Mouse (Mus musculus) myocyte (in vitro differentiated cells): ENCODE measurements around the gene Chd8.
A peak's percentile ranks its signal among the peaks of the same experiment; 100 is the strongest.

Experiments
- CEBPB ChIP-seq: IDR thresholded peaks from 2 replicates; pipeline ENCODE4 v1.6.1; 2011; ENCODE audit warnings: mild to moderate bottlenecking, moderate library complexity; ENCODE audit not compliant: poor library complexity, insufficient read depth, severe bottlenecking
- E2F4 ChIP-seq: IDR thresholded peaks from one replicate; pipeline ENCODE4 v1.6.1; 2011; ENCODE audit warnings: mild to moderate bottlenecking, control low read depth, moderate library complexity; ENCODE audit not compliant: insufficient read depth
- MAX ChIP-seq: IDR thresholded peaks from one replicate; pipeline ENCODE4 v1.6.1; 2011; ENCODE audit warnings: low read depth, mild to moderate bottlenecking, control low read depth
- MYOD1 ChIP-seq, 3 experiments: IDR thresholded peaks; one replicate each; pipeline ENCODE4 v1.6.1; 2011; ENCODE audit warnings: control low read depth in 2 of 3, low read depth in 2 of 3, mild to moderate bottlenecking in 2 of 3, moderate library complexity in 1 of 3; ENCODE audit not compliant: insufficient read length in 2 of 3, control insufficient read depth in 1 of 3
- POLR2A ChIP-seq: IDR thresholded peaks from one replicate; pipeline ENCODE4 v1.6.1; 2011; ENCODE audit warnings: low read depth, mild to moderate bottlenecking, control low read depth, moderate library complexity; ENCODE audit not compliant: insufficient read length
- POLR2AphosphoS2 ChIP-seq: IDR thresholded peaks from one replicate; pipeline ENCODE4 v1.6.1; 2011; ENCODE audit warnings: low read depth, control low read depth; ENCODE audit not compliant: insufficient read length
- REST ChIP-seq: IDR thresholded peaks from one replicate; pipeline ENCODE4 v1.6.1; 2011; ENCODE audit warnings: mild to moderate bottlenecking, control low read depth, moderate library complexity; ENCODE audit not compliant: insufficient read depth, insufficient read length
- TCF12 ChIP-seq: IDR thresholded peaks from one replicate; pipeline ENCODE4 v1.6.1; 2011; ENCODE audit warnings: mild to moderate bottlenecking, control low read depth; ENCODE audit not compliant: poor library complexity, insufficient read depth, severe bottlenecking
- TCF3 ChIP-seq: IDR thresholded peaks from one replicate; pipeline ENCODE4 v1.6.1; 2011; ENCODE audit warnings: low read depth, control low read depth; ENCODE audit not compliant: insufficient read length
- USF1 ChIP-seq: IDR thresholded peaks from one replicate; pipeline ENCODE4 v1.6.1; 2011; ENCODE audit warnings: low read depth, mild to moderate bottlenecking, control low read depth, moderate library complexity

DNA sequence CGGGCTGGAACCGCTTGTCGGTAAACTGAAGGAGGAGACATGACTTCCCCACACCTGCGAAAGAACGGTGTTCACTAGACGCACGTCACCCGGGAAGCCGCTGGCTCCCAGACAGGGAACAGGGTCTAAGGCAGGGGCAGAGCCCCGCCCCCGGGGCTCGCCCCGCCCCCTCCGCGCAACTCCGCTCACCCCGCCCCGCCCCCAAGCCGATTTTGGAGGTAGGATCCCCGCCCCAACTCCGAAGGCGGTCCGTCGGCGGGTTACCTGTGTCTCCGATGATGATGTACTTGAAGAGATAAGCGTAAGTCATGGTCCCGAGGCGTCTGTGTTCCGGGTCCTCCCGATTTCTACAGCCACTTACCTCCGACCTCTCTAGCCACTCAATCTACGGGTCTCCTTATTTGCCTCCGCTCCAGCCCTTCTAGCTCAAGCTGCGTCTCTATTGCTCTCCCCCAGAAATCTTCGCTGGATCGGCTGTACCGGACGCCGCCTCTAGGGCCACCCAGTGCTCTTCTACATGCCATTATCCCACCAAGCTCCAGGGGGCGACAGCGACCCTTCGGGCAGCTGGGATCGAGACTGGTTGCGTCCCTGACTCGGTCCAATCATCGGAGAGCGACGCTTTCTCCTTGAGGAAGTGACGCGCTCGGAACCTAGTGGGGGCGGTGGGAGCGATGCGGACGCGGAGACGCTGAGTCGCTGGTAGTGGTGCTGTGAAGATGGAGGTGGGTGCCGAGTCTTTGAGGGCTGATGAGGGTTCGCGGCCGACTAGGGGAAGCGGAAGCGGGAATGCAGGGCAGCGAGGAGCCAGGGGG, 21.6 kb upstream of the Chd8 start, which contains the start of the genes Tox4 and Rab2b:
- TF ChIP-seq POLR2A (peak; percentile 94), E2F4 (no peak), USF1 (no peak), MAX (no peak), REST (no peak), MYOD1 (IDR thresholded peaks at IDR 0.05; ENCODE audit: control insufficient read depth in 1 of 3, insufficient read length in 2 of 3, low read depth in 2 of 3) (peak in 2 of 3 experiments; percentile 18 to 19), POLR2AphosphoS2 (peak; percentile 95), CEBPB (no peak), TCF3 (no peak), TCF12 (no peak)
